Mouse (Mus musculus) stomach, postnatal 0 days (tissue): ENCODE results near the gene Nmnat1. TPM values are rescaled to one million over a fixed set of nuclear protein-coding genes. Genes with fewer than 3 reads are reported as not detected.

ENCODE experiments used
- ATAC-seq: fragments of 200-750 bp; cut with Nextera tagmentation; 2 replicates; pipeline ENCODE4 v1.8.0; 2017; ENCODE audit not compliant: low FRiP score, low TSS enrichment
- DNase-seq: peaks from one replicate; pipeline ENCODE4 v3.0.0-alpha.2; 2016; ENCODE audit warnings: low spot score
- H3K27ac ChIP-seq: fragments of 300-500 bp; sonication (generic); replicated peaks from 2 replicates; pipeline ENCODE4 v1.5.1; 2014; ENCODE audit warnings: mild to moderate bottlenecking, control low read depth
- H3K27me3 ChIP-seq: fragments of 300-500 bp; sonication (generic); 2 replicates; pipeline ENCODE4 v1.6.1; 2014; ENCODE audit warnings: low read length; ENCODE audit not compliant: control insufficient read depth, insufficient read depth
- H3K36me3 ChIP-seq: fragments of 300-500 bp; sonication (generic); 2 replicates; pipeline ENCODE4 v1.6.1; 2014; ENCODE audit warnings: low read length, mixed read lengths; ENCODE audit not compliant: control insufficient read depth, insufficient read depth
- H3K4me1 ChIP-seq: fragments of 300-500 bp; sonication (generic); replicated peaks from 2 replicates; pipeline ENCODE4 v1.6.1; 2014; ENCODE audit warnings: antibody characterized with exemption; ENCODE audit not compliant: control insufficient read depth, insufficient read depth
- H3K4me2 ChIP-seq: fragments of 300-500 bp; sonication (generic); replicated peaks from 2 replicates; pipeline ENCODE4 v1.6.1; 2014; ENCODE audit warnings: low read depth, mild to moderate bottlenecking, control low read depth, moderate library complexity
- H3K4me3 ChIP-seq: fragments of 300-500 bp; sonication (generic); 2 replicates; pipeline ENCODE4 v1.5.1; 2014; ENCODE audit warnings: low read depth, low read length, control low read depth
- H3K9ac ChIP-seq: fragments of 300-500 bp; sonication (generic); 2 replicates; pipeline ENCODE4 v1.6.1; 2014; ENCODE audit warnings: mild to moderate bottlenecking, low read length, control low read depth, mixed read lengths
- H3K9me3 ChIP-seq: fragments of 300-500 bp; sonication (generic); 2 replicates; pipeline ENCODE4 v1.6.1; 2016; ENCODE audit warnings: low read length; ENCODE audit not compliant: control insufficient read depth
- CTCF ChIP-seq: IDR thresholded peaks from 2 replicates; pipeline ENCODE4 v1.5.1; 2016; ENCODE audit warnings: antibody characterized with exemption, low read depth, mild to moderate bottlenecking, moderate library complexity
- EP300 ChIP-seq: optimal IDR thresholded peaks from 2 replicates; pipeline ENCODE3; 2016; ENCODE audit warnings: antibody characterized with exemption
- WGBS: fragments of 180-500 bp; shearing (Covaris S2); extraction: QIAGEN DNeasy Blood & Tissue Kit; methylation state at CpG from one replicate; pipeline ENCODE4 v1.1.7; 2014; 5-methylcytosine and 5-hydroxymethylcytosine counted together
- polyA plus RNA-seq: library from polyadenylated mRNA; unstranded; fragments of >200 nt; fragmentation: Nextera tagmentation; extraction: Ambion mirVana; gene quantifications from 2 replicates; pipeline ENCODE4 v1.2.1, GENCODE M21; 2015

Nmnat1 gene
- polyA plus RNA-seq = 6.1 and 6.5 TPM in 2 replicates

GRCm38 (mm10) chr4:149485053-149485824 is at the start of gene Nmnat1, which contains the start of gene Lzic:
TSS of gene Nmnat1 (minus strand) at chr4:149485202.
TSS of gene Lzic (plus strand) at chr4:149485229.
- peak; percentile 97 for ATAC-seq
- peak within 1 kb of the TSS; percentile 69 for H3K4me3 ChIP-seq
- peak within 1 kb of the TSS; percentile 64 for H3K9ac ChIP-seq
- under 1% methylated on average over 60 of the region's 60 CpGs for WGBS
- peak; percentile 96 for DNase-seq
- H3K36me3 ChIP-seq = no peaks in the 10 kb centered on the region; the same call in 1 of the 2 replicates
- H3K4me2 ChIP-seq = peak within 1 kb of the TSS; percentile 81
- H3K9me3 ChIP-seq = no peaks in the 10 kb centered on the region
- H3K27ac ChIP-seq = peak within 1 kb of the TSS; percentile 73
- TF ChIP-seq CTCF (peak; percentile 42), EP300 (no peak)
- H3K27me3 ChIP-seq = no peaks in the 10 kb centered on the region
- peaks cover 6% of the 10 kb centered on the region; the same call in 1 of the 2 replicates for H3K4me1 ChIP-seq

DNA sequence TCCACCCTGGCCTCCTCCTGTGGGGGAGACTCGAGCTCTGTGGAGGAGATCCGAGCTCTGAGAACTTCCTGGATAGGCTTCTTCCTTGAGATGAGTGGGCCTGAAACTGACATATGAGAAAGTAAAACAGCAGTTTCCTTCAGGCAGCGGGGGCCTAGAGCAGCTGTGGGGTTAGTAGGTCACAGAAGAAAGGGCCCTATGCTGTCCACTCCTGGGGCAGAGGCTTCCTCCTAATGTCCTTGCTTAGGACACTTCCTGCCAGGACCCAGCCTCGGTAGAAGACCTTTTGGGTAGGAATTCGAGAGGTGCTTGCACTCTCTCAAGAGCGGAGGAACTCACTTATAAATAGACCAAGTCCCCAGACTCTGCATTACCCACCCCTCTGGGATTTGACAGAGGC is 44.7 kb upstream of the Nmnat1 start:
- Histone ChIP-seq H3K27me3 (no peaks in the 10 kb centered on the region), H3K9me3 (no peaks in the 10 kb centered on the region), H3K4me1 (0 out of 2 replicates have a peak, but pooled peaks cover 3% of the 10 kb centered on the region), H3K4me3 (no peak overlapping the region), H3K36me3 (no peaks in the 10 kb centered on the region), H3K4me2 (no peak overlapping the region), H3K27ac (no peak overlapping the region), H3K9ac (no peak overlapping the region)
- ATAC-seq (no peak), DNase-seq (no peak)
- 71% methylated on average over 6 of the region's 6 CpGs for WGBS
- no peak for TF ChIP-seq CTCF
- TF ChIP-seq EP300 = no peak

DNA sequence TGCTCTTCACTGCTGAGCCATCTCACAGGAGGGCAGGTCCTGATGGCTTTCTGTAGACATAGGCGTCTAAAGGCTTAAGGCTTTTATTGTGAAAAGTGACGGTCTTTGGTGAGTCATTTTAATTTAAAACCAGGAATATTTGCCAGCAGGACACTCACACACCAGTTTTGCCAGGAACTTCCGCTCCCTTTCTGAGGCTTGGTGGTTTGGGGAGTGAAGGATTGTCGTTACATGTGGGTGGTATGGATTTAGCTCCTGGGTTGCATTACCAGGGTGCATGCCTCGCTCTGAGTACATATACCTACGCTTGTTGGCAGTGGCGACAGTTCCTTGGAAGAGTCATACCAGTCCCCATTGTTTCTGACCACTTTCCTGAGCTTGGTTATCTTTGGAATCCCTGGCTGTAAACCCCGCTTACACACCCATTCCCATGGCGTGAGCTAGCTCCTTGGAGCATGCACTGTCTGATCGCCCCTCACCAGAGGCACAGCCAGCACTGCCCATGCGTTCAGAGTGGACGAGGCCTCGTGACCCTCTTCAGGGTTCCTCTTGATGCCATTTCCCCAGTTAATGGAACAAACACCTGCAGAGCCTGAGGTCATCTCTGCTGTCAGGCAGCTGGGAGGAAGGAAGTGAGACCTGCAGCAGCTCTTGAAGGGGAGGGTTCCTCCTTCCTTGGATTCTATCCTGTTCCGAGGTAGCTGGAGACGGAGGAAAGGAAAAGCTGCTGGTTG is 42.8 kb upstream of the Nmnat1 start:
- Histone ChIP-seq H3K27ac (0 out of 2 replicates have a peak overlapping the region, but pooled peaks have one; percentile 40), H3K9ac (no peak overlapping the region), H3K4me2 (no peak overlapping the region), H3K36me3 (no peaks in the 10 kb centered on the region), H3K9me3 (no peaks in the 10 kb centered on the region), H3K27me3 (no peaks in the 10 kb centered on the region), H3K4me3 (no peak overlapping the region), H3K4me1 (0 out of 2 replicates have a peak, but pooled peaks cover 3% of the 10 kb centered on the region)
- TF ChIP-seq EP300 (no peak), CTCF (no peak)
- 61% methylated on average over 15 of the region's 15 CpGs for WGBS
- DNase-seq (no peak), ATAC-seq (no peak)

DNA sequence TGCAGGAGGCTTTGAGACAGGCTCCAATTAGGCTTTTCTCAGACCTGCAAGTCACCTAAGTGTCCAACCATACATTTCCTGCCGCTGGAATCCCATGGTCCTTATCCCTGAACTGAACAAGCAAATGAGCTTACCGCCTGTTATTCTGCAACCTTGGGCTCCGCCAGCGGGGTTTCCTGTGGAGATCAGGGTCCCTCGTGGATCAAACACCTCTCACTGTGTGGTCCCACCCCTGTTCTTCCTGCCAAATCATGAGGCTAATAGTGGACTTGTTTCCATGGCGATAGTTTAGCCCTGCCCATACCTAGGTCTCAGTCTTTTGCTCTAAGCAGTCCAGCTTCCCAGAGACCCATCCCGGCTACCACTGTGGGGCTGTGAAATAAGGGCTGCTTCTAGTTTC is 41.3 kb upstream of the Nmnat1 start:
- WGBS = 45% methylated on average over 7 of the region's 7 CpGs
- DNase-seq (no peak), ATAC-seq (peak; percentile 41; the same call in 1 of the 2 replicates)

DNA sequence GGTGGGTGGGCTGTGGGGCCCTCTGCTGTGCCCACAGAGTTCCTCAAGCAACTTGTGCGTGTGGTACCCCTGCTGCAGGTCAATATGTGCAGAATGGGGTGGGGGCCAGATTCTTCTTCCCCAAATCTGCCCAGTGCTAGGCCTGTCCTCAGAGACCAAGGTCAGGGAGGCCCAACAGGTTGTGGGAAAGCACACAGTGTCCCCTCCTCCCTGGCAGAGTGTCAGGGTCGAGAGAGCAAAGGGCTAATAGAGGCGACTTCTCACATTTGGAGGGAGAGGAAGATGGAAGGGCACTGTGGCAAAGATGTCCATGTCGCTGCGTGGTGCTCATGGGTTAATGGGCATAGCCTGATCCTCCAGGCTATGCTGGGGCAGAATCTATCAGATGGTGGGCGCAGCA is 40.8 kb upstream of the Nmnat1 start:
- TF ChIP-seq CTCF (no peak), EP300 (no peak)
- WGBS = 67% methylated on average over 6 of the region's 6 CpGs
- Histone ChIP-seq H3K4me1 (0 out of 2 replicates have a peak, but pooled peaks cover 3% of the 10 kb centered on the region), H3K27me3 (no peaks in the 10 kb centered on the region), H3K9ac (no peak overlapping the region), H3K4me3 (no peak overlapping the region), H3K36me3 (no peaks in the 10 kb centered on the region), H3K9me3 (no peaks in the 10 kb centered on the region), H3K27ac (peak overlapping the region; percentile 24; the same call in 1 of the 2 replicates), H3K4me2 (no peak overlapping the region)
- no peak for ATAC-seq
- DNase-seq = no peak

More for the DNA sequence above, 41.3 kb upstream of the Nmnat1 start:
- Histone ChIP-seq H3K4me1 (0 out of 2 replicates have a peak, but pooled peaks cover 3% of the 10 kb centered on the region), H3K9ac (no peak overlapping the region), H3K27me3 (no peaks in the 10 kb centered on the region), H3K4me2 (no peak overlapping the region), H3K9me3 (no peaks in the 10 kb centered on the region), H3K36me3 (no peaks in the 10 kb centered on the region), H3K27ac (no peak overlapping the region), H3K4me3 (no peak overlapping the region)
- no peak for TF ChIP-seq CTCF
- no peak for TF ChIP-seq EP300
